Mouse (Mus musculus): ENCODE measurements around the gene Camta1.

DNA sequence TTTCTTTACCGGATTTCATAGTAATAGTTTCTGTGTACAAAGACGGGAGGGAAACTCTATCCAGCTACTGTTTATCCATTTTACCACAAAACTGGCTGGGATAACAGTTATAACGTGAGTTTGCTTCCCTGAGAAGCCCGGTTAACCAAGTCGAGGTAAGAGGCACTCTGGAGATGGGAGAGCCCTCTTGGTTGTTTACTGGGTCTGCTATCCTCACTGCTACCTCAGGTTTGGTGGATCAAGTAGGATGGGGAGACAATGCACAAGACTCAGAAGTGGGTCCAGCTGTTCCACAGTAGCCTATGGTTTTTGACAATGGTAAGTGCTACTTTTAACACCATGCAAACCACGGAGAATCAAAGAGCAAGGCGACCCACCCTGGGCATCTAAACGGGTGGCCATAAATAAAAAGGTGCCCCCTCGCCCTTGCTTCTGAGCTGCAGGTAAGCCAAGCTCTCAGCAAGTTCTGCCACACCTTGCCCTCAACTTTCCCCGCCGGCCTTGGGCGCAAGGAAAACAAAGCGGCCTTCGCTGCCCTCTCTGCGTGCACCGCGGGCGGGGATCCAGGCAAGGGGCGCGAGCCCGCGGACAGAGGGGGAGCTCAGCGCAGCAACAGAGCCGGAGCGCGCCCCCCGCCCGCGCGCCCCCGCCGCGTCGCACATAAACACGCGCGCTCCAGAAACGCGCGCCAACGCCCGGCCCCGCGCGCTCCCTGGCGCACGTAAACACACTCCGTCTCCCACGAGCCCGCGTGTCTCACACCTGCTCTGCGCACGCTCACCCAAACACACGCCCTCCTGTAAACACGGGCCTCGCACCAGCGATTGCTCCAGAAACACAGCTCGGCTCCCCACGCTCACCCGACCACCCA is 754.3 kb downstream of the Camta1 start:
- TF ChIP-seq CTCF (IDR thresholded peaks at IDR 0.05; ENCODE audit: borderline replicate concordance, control insufficient read depth, extremely low read depth, insufficient read depth, low read length, poor library complexity) = no peak
- TF ChIP-seq POLR2A (IDR thresholded peaks at IDR 0.05; ENCODE audit: control insufficient read depth, extremely low read depth, insufficient read depth, low read length, poor library complexity) = no peak
